Mouse (Mus musculus): ENCODE measurements around the gene Klhl10.

DNA sequence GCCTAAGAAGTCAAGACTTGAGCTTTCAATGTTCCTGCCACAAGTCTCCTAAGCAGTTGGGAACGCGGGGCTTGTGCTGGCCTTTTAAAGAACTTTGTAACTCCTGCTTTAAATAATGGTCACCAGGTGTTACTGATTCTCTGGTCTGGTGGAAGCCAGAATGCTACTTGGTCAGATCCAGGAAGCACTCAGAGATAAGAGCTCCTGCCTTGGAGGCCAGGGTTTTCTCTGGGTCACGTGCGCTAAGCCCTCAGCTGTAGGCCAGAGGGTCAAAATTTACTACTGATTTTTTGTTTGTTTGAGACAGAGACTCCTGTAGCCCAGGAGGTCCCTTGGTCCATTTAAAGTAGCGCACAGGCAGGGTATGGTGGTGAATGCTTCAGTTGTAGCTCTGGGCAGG, 9.7 kb upstream of the Klhl10 start:
- no peak for TF ChIP-seq CTCF (IDR thresholded peaks at IDR 0.05; ENCODE audit: low read depth)
- no peak for TF ChIP-seq EP300 (optimal IDR thresholded peaks at IDR 0.05)
